Comparison of ENCODE assay signal across 14 mouse cellular contexts in the genomic region with DNA sequence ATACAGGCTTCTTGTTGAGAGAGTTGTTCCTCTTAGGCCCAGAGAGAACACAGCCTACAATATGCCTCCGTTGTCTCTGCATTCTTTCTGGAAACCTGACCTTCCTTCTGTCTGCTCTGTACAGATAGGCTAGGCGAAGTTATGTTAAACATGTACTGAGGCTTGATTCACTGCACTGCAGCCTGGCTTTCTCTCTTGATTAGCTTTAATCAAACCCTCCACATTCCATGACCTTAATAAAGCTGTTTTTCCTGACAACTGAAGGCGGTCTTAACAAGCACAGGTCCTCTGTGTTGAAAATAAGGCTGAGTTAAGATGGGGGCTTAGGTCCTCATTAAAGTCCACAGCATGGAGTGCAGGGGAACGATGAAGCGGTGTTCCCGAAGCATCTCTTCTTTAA. TPM values are rescaled to one million over a fixed set of nuclear protein-coding genes. Genes with fewer than 3 reads are reported as not detected.
DNase-seq lines count a peak whose midpoint lies in the region; ATAC-seq and TF ChIP-seq lines count a peak whose summit lies in the region.
"Had no signal": no experiment of that assay in that cellular context is flagged by ENCODE, and none has a peak within 500 bp of the region (broad histone marks: within the 10 kb centered on the region; RNA-seq: fewer than 3 reads in every experiment).

No protein-coding gene starts in this region.

- peaks cover 3% of the 10 kb centered on the region; the same call in 1 of the 2 replicates for H3K4me1 ChIP-seq in forebrain, embryonic 11.5 days (replicated peaks; ENCODE audit: control insufficient read depth, insufficient read depth, low read length)
- peaks cover 39% of the 10 kb centered on the region for H3K4me1 ChIP-seq in forebrain, embryonic 16.5 days (replicated peaks; ENCODE audit: control insufficient read depth, insufficient read depth, low read length)
- H3K4me1 ChIP-seq in limb, embryonic 12.5 days (replicated peaks): peaks cover 49% of the 10 kb centered on the region
- peaks cover 18% of the 10 kb centered on the region for H3K4me1 ChIP-seq in limb, embryonic 10.5 days
- H3K4me1 ChIP-seq in brown adipose tissue, adult 24 weeks (ENCODE audit: control insufficient read depth, insufficient read depth, insufficient read length, low read length): peaks cover 23% of the 10 kb centered on the region
- peaks cover 17% of the 10 kb centered on the region; the same call in 1 of the 2 replicates for H3K4me1 ChIP-seq in limb, embryonic 14.5 days (ENCODE audit: control insufficient read depth, insufficient read depth, low read length)

- H3K9ac ChIP-seq in forebrain, embryonic 11.5 days (ENCODE audit: low read length): no peak overlapping the region
- H3K9ac ChIP-seq in forebrain, embryonic 16.5 days (replicated peaks; ENCODE audit: low read depth, low read length): no peak overlapping the region
- no peak overlapping the region for H3K9ac ChIP-seq in limb, embryonic 12.5 days (replicated peaks)
- H3K9ac ChIP-seq in limb, embryonic 14.5 days (ENCODE audit: low read depth, low read length, severe bottlenecking): no peak overlapping the region

- H3K27me3 ChIP-seq in forebrain, embryonic 11.5 days (ENCODE audit: control insufficient read depth, insufficient read depth, low read length): no peaks in the 10 kb centered on the region
- no peaks in the 10 kb centered on the region for H3K27me3 ChIP-seq in forebrain, embryonic 16.5 days (replicated peaks; ENCODE audit: control insufficient read depth, insufficient read depth, low read length)
- H3K27me3 ChIP-seq in limb, embryonic 12.5 days: no peaks in the 10 kb centered on the region
- no peaks in the 10 kb centered on the region for H3K27me3 ChIP-seq in limb, embryonic 10.5 days (ENCODE audit: low read depth, poor library complexity, severe bottlenecking)
- H3K27me3 ChIP-seq in limb, embryonic 14.5 days (ENCODE audit: control insufficient read depth, insufficient read depth, low read length): no peaks in the 10 kb centered on the region

- H3K9me3 ChIP-seq in forebrain, embryonic 11.5 days (ENCODE audit: control insufficient read depth, low read length): no peaks in the 10 kb centered on the region
- H3K9me3 ChIP-seq in forebrain, embryonic 16.5 days (ENCODE audit: control insufficient read depth, low read length): no peaks in the 10 kb centered on the region
- H3K9me3 ChIP-seq in limb, embryonic 12.5 days: no peaks in the 10 kb centered on the region
- no peaks in the 10 kb centered on the region for H3K9me3 ChIP-seq in limb, embryonic 10.5 days (replicated peaks)
- no peaks in the 10 kb centered on the region for H3K9me3 ChIP-seq in limb, embryonic 14.5 days (ENCODE audit: control insufficient read depth, low read length)

- peak overlapping the region; percentile 26; the same call in 1 of the 2 replicates for H3K27ac ChIP-seq in forebrain, embryonic 11.5 days (ENCODE audit: low read depth, low read length)
- H3K27ac ChIP-seq in forebrain, embryonic 16.5 days (ENCODE audit: low read length): no peak overlapping the region
- 0 out of 2 replicates have a peak overlapping the region, but pooled peaks have one; percentile 29 for H3K27ac ChIP-seq in limb, embryonic 12.5 days
- H3K27ac ChIP-seq in limb, embryonic 10.5 days: no peak overlapping the region
- H3K27ac ChIP-seq in brown adipose tissue, adult 24 weeks (replicated peaks; ENCODE audit: low read depth, low read length): 0 out of 2 replicates have a peak overlapping the region, but pooled peaks have one; percentile 21
- no peak overlapping the region for H3K27ac ChIP-seq in limb, embryonic 14.5 days (replicated peaks; ENCODE audit: low read depth, low read length)
- H3K27ac ChIP-seq: macrophage had no signal

- no peak overlapping the region for H3K4me3 ChIP-seq in forebrain, embryonic 11.5 days (ENCODE audit: low read depth, low read length)
- no peak overlapping the region for H3K4me3 ChIP-seq in forebrain, embryonic 16.5 days (replicated peaks; ENCODE audit: low read length)
- H3K4me3 ChIP-seq in limb, embryonic 12.5 days (replicated peaks): no peak overlapping the region
- H3K4me3 ChIP-seq in limb, embryonic 10.5 days: no peak overlapping the region
- H3K4me3 ChIP-seq in brown adipose tissue, adult 24 weeks (ENCODE audit: insufficient read depth, low read depth, low read length): no peak overlapping the region
- H3K4me3 ChIP-seq in limb, embryonic 14.5 days (replicated peaks; ENCODE audit: low read length): no peak overlapping the region
- H3K4me3 ChIP-seq: erythroblast, embryonic 14.5 days had no signal

- H3K4me2 ChIP-seq in forebrain, embryonic 11.5 days (ENCODE audit: low read depth, low read length, severe bottlenecking): no peak overlapping the region
- H3K4me2 ChIP-seq in forebrain, embryonic 16.5 days (ENCODE audit: low read length): no peak overlapping the region
- no peak overlapping the region for H3K4me2 ChIP-seq in limb, embryonic 12.5 days
- H3K4me2 ChIP-seq in limb, embryonic 14.5 days (replicated peaks; ENCODE audit: low read depth, low read length, severe bottlenecking): no peak overlapping the region

- H3K36me3 ChIP-seq in forebrain, embryonic 11.5 days (ENCODE audit: control insufficient read depth, insufficient read depth, low read length): no peaks in the 10 kb centered on the region
- H3K36me3 ChIP-seq in forebrain, embryonic 16.5 days (ENCODE audit: control insufficient read depth, insufficient read depth): no peaks in the 10 kb centered on the region
- 0 out of 2 replicates have a peak, but pooled peaks cover 13% of the 10 kb centered on the region for H3K36me3 ChIP-seq in limb, embryonic 12.5 days
- H3K36me3 ChIP-seq in limb, embryonic 10.5 days: no peaks in the 10 kb centered on the region
- H3K36me3 ChIP-seq in limb, embryonic 14.5 days (ENCODE audit: control insufficient read depth, insufficient read depth, low read length): peaks cover 11% of the 10 kb centered on the region; the same call in 1 of the 2 replicates

- DNase-seq in forebrain, embryonic 11.5 days (ENCODE audit: low spot score): no peak
- no peak for DNase-seq in limb, embryonic 10.5 days (ENCODE audit: low spot score)
- no peak for DNase-seq in limb, embryonic 14.5 days (ENCODE audit: low spot score)
- DNase-seq in left cerebral cortex, adult 8-10 months (ENCODE audit: low spot score in 2 of 2): no peak
- no peak for DNase-seq in right cerebral cortex, postnatal 36 days (ENCODE audit: low spot score in 2 of 2)
- DNase-seq: cerebellum, postnatal 10 days; gastrocnemius, postnatal 10 days had no signal

- TF ChIP-seq POLR2A in limb, embryonic 14.5 days (IDR thresholded peaks at IDR 0.05; ENCODE audit: borderline replicate concordance, extremely low read depth, insufficient read depth, insufficient read length): no peak

- 41% methylated on average over 6 of the region's 6 CpGs for WGBS in forebrain, embryonic 11.5 days
- 14% methylated on average over 6 of the region's 6 CpGs for WGBS in forebrain, embryonic 16.5 days
- WGBS in limb, embryonic 12.5 days: 31% methylated on average over 6 of the region's 6 CpGs
- WGBS in limb, embryonic 10.5 days: 61% methylated on average over 6 of the region's 6 CpGs
- WGBS in limb, embryonic 14.5 days: 38% methylated on average over 6 of the region's 6 CpGs

- ATAC-seq in forebrain, embryonic 11.5 days (replicated peaks; ENCODE audit: low FRiP score): peak; percentile 74
- ATAC-seq in forebrain, embryonic 16.5 days: no peak
- no peak for ATAC-seq in limb, embryonic 12.5 days (ENCODE audit: insufficient number of reproducible peaks, insufficient read depth, low FRiP score, low TSS enrichment, low read depth)
- peak; percentile 53; the same call in 1 of the 2 replicates for ATAC-seq in limb, embryonic 14.5 days (ENCODE audit: low FRiP score, low read depth)

RNA-seq across cellular contexts. Expression of a gene that starts 49.2 kb away (rescaled TPM):
- polyA plus RNA-seq in forebrain, embryonic 11.5 days (2014; fragmentation: Nextera tagmentation; extraction: Ambion mirVana): 45.7 and 46.4 TPM in 2 replicates
- polyA plus RNA-seq in forebrain, embryonic 16.5 days (2015; fragmentation: Nextera tagmentation; extraction: Ambion mirVana): 31.0 and 34.5 TPM in 2 replicates
- polyA plus RNA-seq in limb, embryonic 12.5 days (2016; fragmentation: Nextera tagmentation; extraction: Ambion mirVana): 5.4 and 6.4 TPM in 2 replicates
- polyA plus RNA-seq in limb, embryonic 10.5 days (2016; fragmentation: Nextera tagmentation; extraction: Ambion mirVana): 2.8 and 11.0 TPM in 2 replicates
- polyA plus RNA-seq in brown adipose tissue, adult 24 weeks (2012; ENCODE audit: insufficient read depth, insufficient read length, missing spikeins): not detected in 2 replicates
- polyA plus RNA-seq in limb, embryonic 14.5 days (2012; rRNA removed): 2.1 and 2.2 TPM in 2 replicates
- polyA plus RNA-seq in limb, embryonic 14.5 days (2014; fragmentation: Nextera tagmentation; extraction: Ambion mirVana): 4.6 and 4.9 TPM in 2 replicates
- total RNA-seq in left cerebral cortex, adult 8-10 months (2022): 1 to 10 TPM; 5.0 to 8.3 (median 6.2) TPM
- total RNA-seq: ES-E14; liver, adult 2 months had no signal
- polyA plus RNA-seq: erythroblast, embryonic 14.5 days; liver, adult 2 months; macrophage had no signal

RNA-seq across cellular contexts. Expression of a gene that starts 54.6 kb away (rescaled TPM):
- polyA plus RNA-seq in forebrain, embryonic 11.5 days (2014; fragmentation: Nextera tagmentation; extraction: Ambion mirVana): 39.5 and 45.4 TPM in 2 replicates
- polyA plus RNA-seq in forebrain, embryonic 16.5 days (2015; fragmentation: Nextera tagmentation; extraction: Ambion mirVana): 88.3 and 97.1 TPM in 2 replicates
- polyA plus RNA-seq in limb, embryonic 12.5 days (2016; fragmentation: Nextera tagmentation; extraction: Ambion mirVana): 53.9 and 56.7 TPM in 2 replicates
- polyA plus RNA-seq in limb, embryonic 10.5 days (2016; fragmentation: Nextera tagmentation; extraction: Ambion mirVana): 6.7 and 21.3 TPM in 2 replicates
- polyA plus RNA-seq in brown adipose tissue, adult 24 weeks (2012; ENCODE audit: insufficient read depth, insufficient read length, missing spikeins): 43.3 and 74.8 TPM in 2 replicates
- 51.9 and 74.6 TPM in 2 replicates for polyA plus RNA-seq in limb, embryonic 14.5 days (2012; rRNA removed)
- polyA plus RNA-seq in limb, embryonic 14.5 days (2014; fragmentation: Nextera tagmentation; extraction: Ambion mirVana): 71.2 and 89.3 TPM in 2 replicates
- total RNA-seq in left cerebral cortex, adult 8-10 months (2022): 10 to 100 TPM; 55.9 to 77.3 (median 71.0) TPM

Comparison
In these comparisons a context has a peak if more than half of its experiments do, and no peak if none do; other contexts are left out.
1. ATAC-seq: peak in forebrain, embryonic 11.5 days (single experiment) and limb, embryonic 14.5 days (single experiment); none in forebrain, embryonic 16.5 days (single experiment) and limb, embryonic 12.5 days (single experiment).
2. H3K27ac ChIP-seq: peak in forebrain, embryonic 11.5 days (single experiment), limb, embryonic 12.5 days (single experiment) and brown adipose tissue, adult 24 weeks (single experiment); none in forebrain, embryonic 16.5 days (single experiment), limb, embryonic 10.5 days (single experiment) and limb, embryonic 14.5 days (single experiment).